Mouse (Mus musculus) erythroblast, embryonic 14.5 days (primary cell): Measurements from ENCODE around the gene Cphx3.
"Not testable (repeated sequence)": the region's sequence is repeated elsewhere in the genome, so short reads cannot be mapped to it uniquely, and the experiment has no call there.

Experiments
- GATA1 ChIP-seq: IDR thresholded peaks from 2 replicates; pipeline ENCODE4 v1.6.1; 2012; ENCODE audit warnings: low read length, inconsistent platforms, mixed read lengths
- TAL1 ChIP-seq: IDR thresholded peaks from 3 replicates; pipeline ENCODE4 v1.6.1; 2012; ENCODE audit warnings: low read length, inconsistent platforms, mixed read lengths

DNA sequence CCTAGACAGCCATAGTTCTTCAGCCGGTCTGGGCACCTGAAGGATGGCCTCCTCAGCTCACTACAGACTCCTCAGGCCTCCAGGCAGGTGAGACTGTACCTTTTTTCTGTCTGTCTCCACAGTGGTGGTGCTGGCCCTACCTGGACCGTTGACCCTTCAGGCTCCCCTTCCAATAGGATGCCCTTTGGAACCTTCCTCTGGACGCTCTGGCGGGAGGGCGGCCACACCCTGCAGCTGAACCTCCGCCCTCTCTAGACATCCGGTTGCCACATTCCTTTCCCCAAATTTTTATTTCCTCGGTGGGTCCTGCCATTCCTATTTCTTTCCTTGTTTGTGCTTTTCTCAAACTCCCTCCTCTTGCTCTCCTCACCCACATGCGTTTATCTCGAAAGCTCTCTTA is 99.6 kb downstream of the Cphx3 start:
- not testable (repeated sequence) for TF ChIP-seq GATA1, TAL1
